Mouse (Mus musculus) natural killer cell, adult 2 months (primary cell): ENCODE measurements at regions not wholly inside any gene's neighbourhood (a gene's known extent, or its start where the extent isn't known, plus 50 kb on each side); places are given as distances from the start of the nearest gene placed in this dataset.
"Not testable (repeated sequence)": the region's sequence is repeated elsewhere in the genome, so short reads cannot be mapped to it uniquely, and the experiment has no call there.

Experiments
- DNase-seq, 2 experiments: peaks; one replicate each; pipeline ENCODE4 v3.0.0; 2022; ENCODE audit warnings: low spot score in 2 of 2

DNA sequence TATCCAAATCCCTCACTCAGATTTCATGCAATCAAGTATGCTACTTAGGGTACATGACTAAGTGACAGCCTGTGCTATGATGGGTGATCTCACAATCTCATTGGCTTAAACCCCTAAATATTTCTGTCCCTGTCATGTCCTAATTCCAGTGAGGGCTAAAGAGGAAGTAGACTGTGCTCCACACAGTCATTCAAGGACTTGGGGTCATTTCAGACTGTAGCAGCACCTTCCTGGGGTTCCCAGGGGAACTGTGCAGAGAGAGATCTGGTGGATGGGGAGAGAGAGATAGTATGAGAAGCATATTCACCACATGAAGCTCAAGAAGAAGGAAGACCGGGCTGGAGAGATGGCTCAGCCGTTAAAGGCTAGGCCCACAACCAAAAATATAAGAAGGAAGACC is 100.7 kb downstream of the H2al2a start:
- no peak for DNase-seq

DNA sequence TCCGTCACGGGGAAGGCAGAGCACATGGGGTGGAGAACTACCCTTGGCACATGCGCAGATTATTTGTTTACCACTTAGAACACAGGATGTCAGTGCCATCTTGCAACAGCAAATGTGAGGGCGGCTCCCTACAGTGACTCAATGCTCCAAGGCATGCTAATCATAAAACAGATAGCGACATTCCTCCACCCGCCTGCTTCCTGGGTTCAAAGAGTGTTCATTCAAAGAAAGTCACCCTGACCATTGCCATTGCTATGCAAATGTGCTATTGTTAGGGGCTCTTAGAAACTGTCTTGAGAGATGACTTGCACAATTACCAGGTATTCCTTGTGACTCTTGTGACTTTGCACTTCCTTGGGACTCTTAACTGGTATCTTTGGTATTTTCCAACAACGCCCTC is 104.1 kb downstream of the H2al2a start:
- not testable (repeated sequence) for DNase-seq

DNA sequence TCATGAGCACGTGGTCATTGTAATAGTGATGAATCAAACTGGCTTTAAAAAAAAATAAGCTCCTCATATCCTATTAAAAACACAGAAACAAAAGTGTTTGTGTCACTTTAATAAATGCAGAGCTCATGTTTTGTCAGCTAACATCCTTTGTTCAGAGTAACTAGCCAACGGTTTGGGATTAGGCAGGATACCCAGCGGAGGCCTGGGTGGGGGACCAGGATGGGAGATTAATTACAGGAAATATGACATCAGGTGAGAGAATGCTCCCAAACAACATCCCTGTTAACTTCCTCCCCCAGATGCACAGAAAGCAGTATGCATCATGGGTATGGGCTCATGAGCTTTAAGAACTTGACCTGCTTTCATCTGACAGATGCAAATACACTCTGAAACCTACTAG is 109.1 kb downstream of the H2al2a start:
- no peak for DNase-seq

DNA sequence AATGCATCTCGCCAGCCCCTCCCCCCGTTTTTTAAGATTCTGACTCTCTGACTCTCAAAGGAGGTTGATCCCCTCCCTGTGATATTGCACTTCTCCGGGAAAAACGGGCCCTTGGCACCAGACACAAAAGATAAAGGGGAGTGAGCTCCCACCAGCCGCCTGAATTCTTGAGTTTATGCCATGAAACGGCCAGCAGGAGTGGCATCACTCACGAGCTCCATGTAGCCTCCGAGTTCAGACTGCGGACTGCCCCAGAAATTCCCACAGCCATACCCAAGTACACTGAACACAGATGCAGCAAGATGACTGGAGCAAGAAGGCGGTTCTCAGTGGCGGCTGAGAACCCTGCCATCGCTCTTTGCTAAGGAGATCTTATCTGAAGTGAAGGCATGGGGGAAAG is 114.4 kb downstream of the H2al2a start:
- no peak for DNase-seq

DNA sequence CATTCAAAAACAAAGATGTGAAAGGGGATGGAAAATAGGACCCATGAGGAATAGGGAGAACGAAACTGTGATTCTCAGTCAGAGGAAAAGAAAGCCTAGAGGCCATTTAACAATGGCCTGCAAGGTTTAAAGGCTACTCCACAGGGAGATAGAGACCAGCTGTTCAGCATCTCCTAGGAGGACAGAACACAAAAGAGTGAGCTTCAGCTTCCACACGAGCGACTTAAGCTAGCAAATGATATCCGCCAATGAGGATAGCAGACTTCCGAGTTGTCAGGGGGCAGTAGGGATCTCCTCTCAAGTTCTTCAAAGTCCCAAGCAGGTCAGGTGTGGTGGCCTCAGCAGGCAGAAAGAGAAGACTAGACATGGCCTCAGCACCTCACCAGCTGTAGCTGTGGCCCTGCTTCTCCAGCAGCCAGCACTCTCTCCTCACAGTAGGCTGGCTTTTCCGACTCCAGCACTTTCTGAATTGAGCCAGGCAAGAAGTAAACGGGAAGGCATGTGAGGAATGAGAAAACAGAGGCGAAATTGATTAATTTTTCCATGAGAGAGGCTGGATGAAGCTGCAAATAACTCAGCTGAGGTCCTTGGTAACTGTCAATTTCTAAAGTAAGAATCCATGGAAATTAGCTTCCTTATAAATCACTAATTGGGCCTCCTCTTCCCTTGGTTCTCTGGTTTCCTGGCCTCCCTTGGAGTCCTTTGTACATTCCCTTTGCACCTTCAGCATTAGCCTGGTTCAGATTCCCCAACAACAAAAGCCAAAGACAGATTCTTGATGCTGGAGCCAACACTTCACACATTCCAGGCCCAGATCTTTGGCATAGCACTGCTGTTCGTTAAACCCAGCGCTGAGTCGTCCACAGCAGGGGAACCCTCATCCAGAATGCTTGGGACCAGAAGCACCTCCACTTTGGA is 115.7 kb downstream of the H2al2a start:
- no peak for DNase-seq

DNA sequence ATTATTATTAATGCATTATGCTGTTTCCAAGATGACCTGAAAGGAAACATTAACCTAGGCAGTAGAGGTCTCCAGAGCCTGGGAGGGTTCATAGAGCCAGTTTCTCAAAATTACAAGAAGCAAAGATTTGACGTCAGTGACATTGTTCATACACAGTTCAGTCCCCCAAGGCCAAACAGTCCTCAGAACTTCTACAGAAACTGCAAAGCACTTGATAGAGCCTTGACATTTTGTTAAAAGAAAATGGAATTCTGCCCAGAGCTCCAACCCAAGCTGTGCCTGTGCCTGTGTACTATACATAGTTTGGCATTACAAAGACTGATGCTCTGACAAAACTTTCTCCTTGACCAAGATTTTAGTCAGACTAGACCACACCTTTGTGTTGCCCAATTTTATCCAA is 118.9 kb downstream of the H2al2a start:
- no peak for DNase-seq

DNA sequence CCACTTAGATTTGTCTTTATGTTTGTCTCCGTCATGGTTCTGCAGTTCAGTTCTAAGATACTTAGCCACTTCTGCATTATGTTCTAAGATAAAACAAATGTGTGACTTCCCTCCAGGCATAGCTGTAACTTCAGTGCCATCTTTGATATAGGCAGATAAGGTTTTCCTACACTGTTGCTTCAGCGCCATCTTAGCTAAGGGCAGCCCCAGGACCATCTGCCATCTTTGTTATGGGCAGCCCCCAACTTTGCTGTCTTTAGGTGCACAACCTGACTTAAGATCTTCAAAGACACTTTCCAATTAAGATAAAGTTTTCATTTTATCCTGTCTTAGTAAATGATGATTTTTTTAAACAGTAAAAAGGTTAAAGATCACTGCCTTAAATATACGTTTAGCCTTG is 119.8 kb downstream of the H2al2a start:
- DNase-seq, result no peak

DNA sequence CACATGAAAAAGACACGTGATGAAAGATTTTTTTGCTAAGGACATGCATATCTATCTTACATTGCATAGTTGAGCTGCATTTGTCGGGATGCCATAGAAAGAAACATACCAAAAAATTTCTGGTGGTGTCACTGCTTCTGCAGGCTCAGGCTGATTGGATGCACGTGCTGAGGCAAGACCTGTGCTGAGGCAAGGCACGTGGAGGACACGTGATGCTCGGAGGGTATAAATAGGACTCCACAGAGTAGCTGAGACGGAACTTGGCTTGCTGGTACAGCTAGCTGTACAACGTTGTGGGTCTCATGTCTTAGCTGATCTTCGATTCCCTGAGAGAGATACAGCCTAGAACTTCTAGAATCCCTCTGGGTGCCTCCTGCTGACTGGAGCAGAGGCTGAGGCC is 120.6 kb downstream of the H2al2a start:
- no peak for DNase-seq

DNA sequence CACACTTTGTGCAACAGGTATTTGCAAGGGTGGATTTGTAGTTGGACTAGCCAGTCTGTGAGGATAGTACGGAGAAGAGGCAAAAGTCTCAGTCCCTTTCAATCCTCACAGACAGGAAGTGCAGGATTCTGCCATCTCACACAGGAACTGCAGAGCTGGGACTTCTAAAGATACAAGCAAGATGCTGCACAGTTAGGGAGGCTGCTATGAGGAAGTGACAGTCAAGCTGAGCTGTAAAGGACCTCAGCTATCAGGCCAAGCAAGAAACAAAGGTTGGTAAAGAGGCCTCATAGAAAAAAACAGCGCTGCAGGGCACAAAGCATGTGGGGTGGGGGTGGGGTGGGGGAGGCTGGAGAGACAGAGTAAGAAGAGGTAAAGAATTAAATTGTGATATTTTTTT is 126.2 kb downstream of the H2al2a start:
- DNase-seq, result no peak

DNA sequence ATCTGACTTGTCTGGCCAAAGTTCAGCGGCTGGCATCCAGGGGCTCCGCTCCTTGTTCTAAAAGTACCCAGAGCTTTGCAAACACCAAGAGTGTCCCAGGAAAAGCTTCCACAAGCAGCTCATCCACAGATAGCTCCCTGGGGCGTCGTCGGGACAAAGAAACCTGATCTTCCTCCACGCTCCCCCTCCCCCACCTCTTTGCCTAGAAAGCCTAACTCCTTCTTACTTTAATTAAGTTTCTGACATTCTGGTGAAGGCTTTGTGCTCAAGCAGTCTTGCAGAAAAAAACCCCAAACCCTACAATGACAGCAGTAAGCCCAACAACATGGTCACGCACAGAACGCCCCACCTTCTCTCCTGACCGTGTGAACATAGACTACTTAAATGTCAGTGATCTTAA is 128.6 kb downstream of the H2al2a start:
- DNase-seq, result no peak

DNA sequence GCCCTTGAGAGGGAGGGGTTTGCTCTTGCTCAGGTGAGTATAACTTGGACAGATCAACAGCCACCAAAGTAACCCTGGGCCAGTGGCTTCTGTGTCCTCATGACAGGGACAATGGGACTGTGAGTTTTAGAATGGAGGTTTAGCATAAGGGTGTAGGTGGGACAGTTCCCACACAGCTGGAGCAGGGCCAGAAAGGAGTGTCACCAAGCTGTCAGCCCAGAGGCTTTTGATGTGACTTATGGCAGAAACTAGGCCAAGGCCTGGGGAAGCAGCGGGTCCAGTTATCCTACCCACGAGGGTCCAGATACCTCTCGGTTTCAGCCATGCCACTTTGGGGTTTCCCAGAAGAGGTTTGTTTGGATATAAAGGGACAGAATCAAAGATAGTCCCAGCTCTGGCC is 129.4 kb downstream of the H2al2a start:
- no peak for DNase-seq

DNA sequence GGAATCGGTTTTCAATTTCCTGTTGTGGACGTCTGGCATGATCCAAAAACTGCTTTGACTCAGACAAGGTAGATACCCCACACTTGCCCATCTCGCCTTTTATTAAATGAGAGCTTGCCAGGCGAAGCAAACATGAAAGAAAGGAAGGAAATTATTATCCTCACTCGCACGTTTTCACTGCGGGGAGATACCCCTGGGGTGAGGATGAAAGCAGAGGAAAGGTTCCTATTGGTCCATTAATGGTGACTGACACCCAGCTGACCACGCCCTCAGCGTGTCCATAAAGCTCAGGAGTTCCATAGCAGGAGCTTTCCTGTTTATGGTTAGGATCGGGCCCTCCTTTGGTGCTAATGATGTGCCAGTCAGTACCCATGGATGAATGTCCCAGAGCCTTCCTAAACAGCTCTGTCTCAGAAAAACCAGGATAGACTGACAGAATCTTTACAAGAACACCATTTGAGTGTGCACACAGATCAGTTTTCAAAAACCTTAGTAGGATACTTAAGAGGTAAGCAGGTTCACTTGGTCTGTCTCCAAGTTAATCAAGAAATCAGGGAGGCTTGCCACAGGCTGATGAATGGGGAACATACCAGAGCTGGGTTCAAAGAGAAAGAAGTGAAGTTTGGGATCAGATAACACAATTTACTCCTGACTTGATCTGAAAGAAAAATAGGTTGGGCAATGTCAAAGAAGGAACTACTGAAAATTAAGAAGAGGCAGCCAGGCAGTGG is 130.7 kb upstream of the Nebl start:
- DNase-seq, result no peak

DNA sequence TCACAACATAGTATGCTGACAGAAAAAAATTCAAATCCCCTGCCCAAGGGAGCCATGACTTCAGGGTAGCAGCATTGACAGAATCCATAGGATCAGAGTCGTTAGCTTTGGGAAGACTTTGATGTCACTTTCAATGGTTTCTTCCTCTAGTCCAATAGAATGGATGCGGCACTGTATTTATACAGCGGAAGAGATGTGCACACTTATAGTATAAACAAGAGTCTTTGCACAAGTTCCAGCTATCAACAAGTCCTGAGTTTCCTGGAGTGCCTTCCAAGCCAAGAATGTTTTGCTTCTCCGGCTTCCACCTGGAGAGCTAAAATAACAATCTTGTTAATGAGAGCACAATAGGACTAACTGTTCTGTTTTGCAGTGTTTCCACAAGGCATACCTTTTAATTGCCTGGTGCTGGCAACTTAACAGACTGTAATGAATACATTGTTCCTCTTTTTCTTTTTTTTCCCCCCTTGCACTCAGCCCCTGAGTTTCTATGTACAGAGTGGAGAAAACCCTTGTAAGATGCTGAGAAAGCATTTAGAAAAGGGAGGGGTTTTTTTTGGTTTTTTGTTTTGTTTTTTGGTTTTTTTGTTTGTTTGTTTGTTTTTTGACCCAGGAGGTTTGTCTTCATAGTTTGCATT is 129.8 kb upstream of the Nebl start:
- DNase-seq, result no peak

DNA sequence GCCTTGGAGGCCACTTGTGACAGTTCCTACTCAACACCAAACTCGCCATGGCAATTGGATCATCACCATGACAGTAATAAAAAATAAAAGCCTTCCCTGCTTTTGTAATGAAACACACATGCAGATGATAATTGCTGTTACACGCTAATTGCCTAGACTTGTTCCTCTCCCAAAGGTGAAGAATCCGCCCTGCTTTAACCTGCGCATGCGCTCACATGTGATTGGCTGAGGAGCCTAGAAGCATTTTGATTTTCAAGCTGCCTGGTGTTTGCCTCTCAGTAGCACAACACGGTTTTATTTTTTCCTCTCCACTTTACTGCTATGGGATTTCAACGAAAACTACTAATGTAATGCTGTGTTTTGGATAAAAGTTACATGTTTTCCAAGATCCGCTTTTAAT is 128.0 kb upstream of the Nebl start:
- DNase-seq, result no peak

DNA sequence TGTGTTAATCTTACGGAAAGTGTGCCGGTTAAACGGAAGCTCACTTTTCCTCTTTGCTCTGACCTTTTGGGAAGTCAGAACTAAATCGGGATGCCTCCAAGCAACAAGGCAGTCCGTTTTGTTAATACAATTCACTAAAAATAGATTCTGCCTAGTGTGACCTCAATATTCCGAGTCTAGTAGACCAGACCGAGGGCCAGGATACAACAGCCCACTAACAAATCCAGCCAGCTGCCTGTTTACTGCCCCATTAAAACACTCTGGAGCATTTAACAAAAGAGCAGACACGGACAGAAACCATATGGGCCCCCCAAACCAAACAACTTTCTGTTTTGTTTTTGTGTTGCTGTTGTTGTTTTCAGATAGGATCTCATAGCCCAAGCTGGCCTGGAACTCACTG is 127.1 kb upstream of the Nebl start:
- DNase-seq, result no peak

DNA sequence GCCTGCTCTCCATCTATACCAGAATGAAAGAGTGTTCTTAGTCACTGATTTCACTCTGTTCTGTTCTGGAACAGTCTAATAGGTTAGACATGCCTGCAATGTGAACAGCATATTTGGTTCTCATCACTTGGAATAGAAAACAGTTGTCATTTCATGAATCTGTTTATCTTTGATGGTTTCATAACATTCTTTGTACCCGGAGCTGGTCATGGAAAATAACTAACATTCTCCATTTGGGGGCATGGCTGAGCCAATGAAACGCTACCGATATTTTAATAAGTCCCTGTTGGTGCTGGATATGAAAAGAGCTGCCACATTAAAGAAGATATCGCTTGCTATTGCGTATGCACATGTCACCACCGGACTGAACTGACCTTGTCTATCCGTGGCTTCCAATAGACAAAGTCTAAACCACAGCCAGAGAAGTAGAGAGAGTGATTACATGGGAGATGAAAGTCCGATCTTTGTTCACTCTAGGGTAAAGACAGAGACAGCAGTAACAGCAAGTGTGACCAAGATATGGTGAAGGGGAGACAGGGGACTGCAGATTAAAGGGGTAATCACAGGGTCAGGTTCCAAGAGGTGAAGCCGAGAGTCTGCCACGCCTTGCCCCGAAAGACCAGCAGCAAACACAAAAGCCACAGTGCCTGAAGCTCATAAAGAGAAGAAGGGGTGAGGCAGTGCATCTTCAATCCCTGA is 124.5 kb upstream of the Nebl start:
- DNase-seq, result no peak

DNA sequence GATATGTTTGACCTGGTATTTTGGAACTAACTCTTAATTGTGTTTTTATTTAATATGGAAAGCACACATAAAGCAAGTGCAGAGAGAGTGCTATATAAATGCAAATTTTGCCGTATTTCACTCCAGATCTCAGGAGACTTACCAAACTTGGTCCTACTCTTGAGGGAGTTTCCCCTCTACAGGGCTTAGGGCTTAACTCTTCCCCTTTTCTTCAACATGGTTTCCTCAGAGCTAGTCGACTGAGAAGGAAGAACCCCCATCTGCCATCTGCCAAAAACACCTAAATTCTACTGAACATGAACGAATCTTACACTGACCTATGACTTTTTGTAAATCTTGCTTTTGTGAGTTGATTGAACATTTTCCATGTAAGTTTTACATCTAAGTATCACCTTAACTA is 122.8 kb upstream of the Nebl start:
- no peak for DNase-seq

DNA sequence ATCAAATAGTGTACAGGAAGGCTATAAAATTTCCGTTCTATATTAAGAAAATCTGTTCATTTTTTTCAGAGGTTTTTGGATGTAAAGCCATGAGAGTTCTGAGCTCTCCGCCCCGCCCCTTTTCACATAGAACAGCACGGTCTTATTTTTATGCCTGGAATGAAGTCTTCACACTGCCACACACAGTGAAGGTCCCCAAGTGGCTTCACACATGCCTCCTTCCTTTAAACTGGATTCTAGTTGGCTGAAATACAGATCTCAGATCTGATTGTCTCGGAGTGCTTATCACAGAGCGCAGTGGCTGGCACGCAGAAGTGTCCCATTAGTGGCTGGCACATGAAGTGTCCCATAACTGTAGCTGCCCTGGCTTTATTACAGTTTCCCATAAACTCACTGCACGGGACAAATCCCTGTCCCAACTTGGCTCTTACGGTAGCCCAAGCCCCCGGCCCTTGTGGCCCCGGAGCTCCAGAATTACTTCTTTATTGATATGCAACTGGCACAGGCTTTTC is 122.3 kb upstream of the Nebl start:
- DNase-seq, result no peak

DNA sequence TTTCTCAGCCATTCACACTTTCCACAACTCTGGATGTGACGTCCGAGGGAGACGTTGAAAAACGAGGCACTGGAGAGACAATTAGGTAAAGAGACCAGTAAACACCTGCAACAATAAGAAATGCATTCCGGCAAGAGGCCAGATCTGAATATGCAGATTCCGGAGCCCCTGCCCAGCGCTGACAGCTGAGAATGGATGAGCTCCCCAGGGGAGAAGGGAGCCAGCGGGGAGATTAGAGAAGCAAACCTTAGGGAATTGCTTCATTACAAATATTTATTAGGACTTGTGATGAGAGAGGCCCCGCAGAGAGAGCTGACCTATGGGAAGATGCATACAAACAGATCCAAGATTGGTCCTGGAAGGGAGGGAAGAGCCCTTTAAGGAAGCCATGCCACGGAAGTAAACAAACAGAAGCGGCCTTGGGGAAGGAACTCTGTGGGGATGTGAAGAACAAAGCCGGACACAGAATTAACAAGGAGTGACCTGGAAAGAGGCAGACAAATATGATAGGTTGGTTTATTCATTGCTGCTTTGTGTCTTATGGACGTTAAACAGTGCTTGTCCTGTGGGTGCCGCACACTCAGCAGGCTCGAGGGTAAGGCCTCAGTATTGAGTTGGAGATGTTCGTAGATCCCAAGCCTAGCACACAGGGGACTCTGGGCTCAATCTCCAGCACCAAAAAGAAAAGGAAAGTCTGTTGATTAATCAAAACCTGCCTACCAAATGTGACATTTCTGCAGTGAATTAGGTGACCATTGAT is 121.7 kb upstream of the Nebl start:
- no peak for DNase-seq

DNA sequence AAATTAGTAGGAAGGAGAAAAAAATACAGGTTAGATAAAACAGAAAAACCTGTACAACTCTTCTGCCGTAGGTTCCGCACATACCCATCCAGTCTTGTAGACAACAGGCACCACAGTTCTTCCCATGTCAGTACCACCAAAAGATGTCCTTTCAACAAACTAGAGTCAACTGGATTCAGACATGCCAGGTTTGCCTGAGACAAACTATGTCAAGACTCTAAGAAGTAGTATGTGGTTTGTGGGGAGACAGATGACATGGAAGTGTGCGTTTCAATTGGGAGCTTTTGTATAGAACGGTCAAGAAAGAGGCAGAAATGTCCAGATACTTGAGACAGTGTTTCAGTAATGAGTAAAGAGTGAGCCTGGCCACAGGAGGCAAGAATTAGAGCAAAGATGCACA is 119.5 kb upstream of the Nebl start:
- DNase-seq, result no peak

DNA sequence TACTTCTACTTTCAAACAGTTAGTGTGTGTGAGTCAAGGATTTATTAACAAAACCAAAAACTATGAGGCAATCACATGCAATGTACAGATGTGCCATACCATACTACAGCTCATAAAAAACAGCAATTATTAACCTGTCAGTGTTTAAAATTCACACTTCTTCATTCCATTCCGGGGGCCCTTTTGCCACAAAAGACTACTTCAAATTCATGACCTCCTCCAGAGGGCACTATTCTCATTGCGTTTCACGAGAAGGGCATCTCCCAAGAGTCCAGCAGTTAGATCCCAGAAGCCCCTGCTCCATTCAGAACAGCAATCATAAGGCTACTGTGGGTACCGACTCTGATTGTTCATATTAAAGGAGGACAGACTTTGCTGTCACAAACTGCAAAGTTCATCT is 118.0 kb upstream of the Nebl start:
- no peak for DNase-seq
